Mouse (Mus musculus) frontal cortex, adult 2 months (tissue): ENCODE measurements around the gene Cox6b2. TPM values are rescaled to one million over a fixed set of nuclear protein-coding genes. Genes with fewer than 3 reads are reported as not detected.
"Not testable (repeated sequence)": the region's sequence is repeated elsewhere in the genome, so short reads cannot be mapped to it uniquely, and the experiment has no call there.

Experiments
- DNase-seq, 2 experiments: peaks; one replicate each; pipeline ENCODE4 v3.0.0; 2022; ENCODE audit warnings: low spot score in 1 of 2; ENCODE audit errors: extremely low spot score in 1 of 2
- polyA plus RNA-seq: library from polyadenylated mRNA; depleted of rRNA; stranded (reverse); fragments of >200 nt; gene quantifications from 2 replicates; pipeline ENCODE4 v1.2.3, GENCODE M21; 2012; rRNA removed

Cox6b2 gene
- polyA plus RNA-seq, result 16.1 and 19.8 TPM in 2 replicates

DNA sequence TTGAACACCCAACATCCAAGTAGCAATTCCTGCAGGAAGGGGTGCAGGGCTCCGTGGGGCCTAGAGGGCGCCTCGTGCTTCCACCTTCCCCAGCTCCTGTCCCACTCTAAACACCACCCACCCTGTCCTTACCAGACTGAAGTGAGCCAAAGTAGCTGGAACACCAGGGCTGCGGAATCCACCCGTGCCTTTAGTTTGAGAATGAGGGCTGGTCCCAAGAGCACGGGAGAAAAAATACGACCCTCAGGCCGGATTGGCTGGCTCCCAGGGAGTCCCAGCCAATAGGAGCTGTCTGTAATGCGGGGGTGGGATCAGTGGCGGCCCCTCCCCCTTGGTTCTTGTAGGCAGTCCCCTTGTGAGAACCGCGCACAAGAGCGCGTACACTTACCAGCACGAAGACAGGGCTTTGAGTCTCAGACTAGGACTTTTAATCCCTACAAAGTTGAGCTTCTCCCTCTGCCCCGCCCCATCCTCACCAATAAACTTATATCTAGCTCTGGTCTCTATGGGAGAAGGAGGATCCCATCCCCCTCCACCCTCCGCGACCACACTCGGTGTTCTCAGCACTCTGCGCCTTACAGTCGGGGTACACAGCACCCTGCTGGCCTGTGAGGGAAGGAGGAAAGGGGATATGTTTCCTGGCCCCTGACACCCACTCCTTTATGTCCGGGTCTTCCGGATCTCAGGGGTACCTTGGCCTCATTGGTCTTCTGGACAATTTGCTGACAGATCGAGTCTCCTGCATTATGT lies at the start of gene Cox6b2:
Gene Cox6b2, minus strand, starts transcription at position 274 of the 750 bp plus-strand sequence.
- DNase-seq, result peak in 1 of 2 experiments; percentile 61

DNA sequence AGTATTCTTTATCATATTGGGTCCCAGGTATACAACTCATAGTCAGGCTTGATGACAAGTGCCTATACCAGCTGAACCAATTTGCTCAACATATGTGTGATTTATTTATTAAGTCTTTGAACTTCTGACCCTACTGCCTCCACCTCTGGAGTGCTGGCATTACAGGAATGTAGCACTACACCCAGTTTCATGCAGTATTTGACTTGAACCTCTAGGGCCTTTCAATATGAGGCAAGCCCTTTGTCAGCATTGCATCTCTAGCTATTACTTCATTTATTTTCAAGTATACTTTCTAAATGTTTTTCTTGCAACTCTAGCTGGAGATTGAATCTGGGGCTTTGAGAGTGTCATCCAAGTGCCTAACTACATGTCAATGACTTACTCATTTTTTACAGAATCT lies 49.4 kb upstream of the Cox6b2 start:
- no peak for DNase-seq

DNA sequence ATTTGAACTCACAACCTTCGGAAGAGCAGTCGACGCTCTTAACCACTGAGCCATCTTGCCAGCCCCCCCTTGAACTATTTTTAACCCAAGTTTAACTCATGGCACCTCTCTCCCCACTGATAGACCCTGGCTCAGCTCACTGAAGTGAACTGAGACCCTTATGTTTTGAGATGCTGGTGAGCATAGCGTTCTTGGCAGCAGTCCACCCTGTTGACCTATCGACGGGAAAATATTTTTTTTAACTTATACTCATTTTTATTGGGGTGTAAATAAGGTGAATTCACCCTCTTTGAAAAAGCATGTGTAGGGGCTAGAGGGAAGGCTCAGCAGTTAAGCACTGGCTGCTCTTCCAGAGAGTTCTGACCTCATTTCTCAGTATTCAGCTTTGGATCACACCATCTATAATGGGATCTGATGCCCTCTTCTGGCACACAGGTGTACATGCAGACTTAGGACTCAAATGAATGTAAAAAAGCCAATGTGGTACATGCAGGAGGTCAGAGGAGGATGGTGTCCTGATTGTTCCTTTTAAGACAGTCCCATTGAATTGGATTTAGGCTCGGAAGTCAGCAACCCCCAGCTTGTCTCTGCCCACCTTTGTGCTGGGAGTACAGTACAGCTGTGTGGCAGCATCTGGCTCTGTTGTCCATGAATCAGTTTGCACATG lies 43.0 kb upstream of the Cox6b2 start:
- peak in 1 of 2 experiments; percentile 62 for DNase-seq

DNA sequence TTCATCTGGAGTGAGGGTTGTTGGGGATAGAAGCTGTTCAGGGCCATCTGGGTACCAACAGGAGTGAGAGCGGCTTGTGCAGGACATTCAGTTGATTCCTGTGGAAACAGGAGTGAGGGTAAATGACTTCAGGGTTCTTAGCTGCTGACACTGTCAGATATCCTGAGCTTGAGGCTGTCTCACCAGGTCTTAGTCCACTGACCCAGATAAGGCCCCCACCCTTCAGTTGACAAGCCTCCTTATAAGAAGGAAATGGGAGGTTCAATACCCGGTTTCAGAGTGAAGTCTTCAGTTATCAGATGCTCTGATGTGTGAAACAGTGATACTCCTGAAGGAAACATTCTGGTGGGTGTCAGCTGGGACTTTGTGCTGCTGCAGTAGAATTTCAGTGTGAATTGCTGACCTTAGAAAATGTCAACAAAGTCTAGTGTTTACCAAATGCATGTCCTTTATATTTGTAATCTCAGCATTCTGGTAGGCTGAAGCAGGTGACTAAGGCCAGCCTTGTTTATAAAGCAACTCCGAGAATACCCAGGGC lies 41.8 kb upstream of the Cox6b2 start:
- no peak for DNase-seq

DNA sequence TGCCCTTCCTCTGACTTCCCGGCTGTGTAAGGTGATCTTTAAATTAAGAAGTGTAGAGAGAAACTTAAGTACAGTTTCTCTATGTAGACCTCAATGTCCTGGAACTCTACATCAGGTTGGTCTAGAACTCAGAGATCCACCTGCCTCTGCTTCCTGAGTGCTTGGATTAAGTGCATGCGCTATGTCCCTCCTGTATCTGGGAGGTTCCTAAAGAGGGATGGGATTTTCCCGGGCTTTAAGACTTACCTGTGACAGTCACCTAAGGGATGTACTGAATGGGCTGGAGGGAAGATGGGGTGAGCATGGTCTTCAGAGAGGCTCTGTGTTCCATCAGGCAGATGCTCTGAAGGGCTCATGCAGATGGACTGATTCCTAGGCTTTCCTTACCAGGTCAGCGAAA lies 40.8 kb upstream of the Cox6b2 start:
- DNase-seq, result no peak

DNA sequence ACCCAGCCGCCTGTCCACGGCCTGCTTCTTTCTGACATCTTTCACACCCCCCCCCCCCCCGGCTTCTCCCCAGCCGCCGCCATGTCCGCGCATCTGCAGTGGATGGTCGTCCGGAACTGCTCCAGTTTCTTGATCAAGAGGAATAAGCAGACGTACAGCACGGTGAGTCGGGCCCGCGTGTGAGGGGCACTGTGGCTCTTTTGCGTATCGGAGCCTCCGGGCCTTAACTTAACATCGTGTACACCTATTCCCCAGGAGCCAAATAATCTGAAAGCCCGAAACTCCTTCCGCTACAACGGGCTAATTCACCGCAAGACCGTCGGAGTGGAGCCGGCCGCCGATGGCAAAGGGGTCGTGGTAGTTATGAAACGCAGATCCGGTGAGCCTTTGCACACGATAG lies 40.4 kb upstream of the Cox6b2 start:
- not testable (repeated sequence) for DNase-seq

DNA sequence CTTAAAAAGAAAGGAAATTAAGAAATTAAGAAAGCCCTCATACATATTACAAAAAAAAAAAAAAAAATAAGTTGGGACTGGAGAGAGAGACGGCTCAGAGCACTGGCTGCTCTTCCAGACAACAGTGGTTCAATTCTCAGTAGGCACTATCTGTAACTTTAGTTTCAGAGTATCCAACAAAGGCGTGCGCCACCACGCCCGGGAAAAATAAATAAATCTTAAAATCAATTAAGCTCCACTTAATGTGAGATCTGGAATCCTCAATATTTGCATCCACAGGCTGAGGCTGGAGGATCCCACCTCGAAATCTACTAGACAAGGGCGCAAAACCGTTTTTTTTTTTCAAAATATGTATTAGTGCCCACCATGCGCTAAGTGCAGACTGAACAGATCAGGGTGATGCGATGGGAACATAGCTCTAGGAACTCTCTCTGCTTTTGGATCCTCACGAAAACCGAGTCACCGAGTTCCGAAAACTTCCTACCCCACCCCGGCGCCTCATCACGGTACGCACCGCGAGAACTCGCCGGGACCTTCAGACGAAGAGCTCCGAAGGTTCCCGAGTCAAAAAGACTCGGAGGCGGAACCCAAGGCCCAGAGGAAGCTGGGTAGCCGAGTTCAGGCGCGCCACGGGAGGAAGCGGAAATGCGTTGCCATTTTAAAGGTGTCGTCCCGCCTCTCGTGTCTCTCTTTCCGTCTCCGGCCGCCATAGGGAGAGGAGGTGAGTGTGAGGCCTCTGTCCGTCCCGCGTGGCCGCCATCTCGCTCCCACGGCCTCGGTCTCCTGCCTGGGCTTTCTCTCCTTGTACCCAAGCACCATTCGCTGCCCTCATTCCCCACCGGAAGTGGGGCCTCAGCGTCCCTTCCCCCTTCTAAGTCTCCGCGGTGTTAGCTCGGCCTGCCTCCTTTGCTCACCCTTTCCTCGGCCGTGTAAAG lies 39.7 kb upstream of the Cox6b2 start, which contains the start of gene Rpl28:
Gene Rpl28, plus strand, starts transcription at position 597 of the 935 bp plus-strand sequence.
- DNase-seq, result peak; percentile 93 to 98

DNA sequence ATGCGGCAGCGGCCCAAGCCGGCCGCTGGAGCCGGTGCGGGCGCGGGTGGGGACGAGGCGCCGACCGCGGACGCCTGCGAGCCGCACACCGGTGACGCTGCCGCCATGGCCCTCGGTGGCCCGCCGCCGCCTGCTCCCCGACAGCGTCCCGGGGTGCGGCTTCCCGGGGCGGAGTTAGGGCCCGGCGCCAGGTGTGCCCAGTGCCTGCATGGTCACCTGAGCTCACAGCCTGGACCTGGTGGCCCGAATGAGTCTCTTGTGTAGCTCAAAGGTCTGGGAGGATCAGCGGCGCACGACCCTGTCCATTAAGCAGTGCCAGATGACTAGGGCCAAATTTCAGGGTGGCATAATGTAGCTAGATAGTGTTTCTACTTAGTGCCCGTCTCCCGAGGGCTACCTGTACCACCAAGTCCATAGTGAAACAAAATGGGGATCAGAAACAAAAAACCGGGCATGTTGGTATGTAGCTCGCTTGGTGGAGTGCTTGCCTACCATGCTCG lies 36.6 kb upstream of the Cox6b2 start, which contains the start of gene Tmem238:
Gene Tmem238, minus strand, starts transcription at position 221 of the 500 bp plus-strand sequence.
- DNase-seq, result no peak

DNA sequence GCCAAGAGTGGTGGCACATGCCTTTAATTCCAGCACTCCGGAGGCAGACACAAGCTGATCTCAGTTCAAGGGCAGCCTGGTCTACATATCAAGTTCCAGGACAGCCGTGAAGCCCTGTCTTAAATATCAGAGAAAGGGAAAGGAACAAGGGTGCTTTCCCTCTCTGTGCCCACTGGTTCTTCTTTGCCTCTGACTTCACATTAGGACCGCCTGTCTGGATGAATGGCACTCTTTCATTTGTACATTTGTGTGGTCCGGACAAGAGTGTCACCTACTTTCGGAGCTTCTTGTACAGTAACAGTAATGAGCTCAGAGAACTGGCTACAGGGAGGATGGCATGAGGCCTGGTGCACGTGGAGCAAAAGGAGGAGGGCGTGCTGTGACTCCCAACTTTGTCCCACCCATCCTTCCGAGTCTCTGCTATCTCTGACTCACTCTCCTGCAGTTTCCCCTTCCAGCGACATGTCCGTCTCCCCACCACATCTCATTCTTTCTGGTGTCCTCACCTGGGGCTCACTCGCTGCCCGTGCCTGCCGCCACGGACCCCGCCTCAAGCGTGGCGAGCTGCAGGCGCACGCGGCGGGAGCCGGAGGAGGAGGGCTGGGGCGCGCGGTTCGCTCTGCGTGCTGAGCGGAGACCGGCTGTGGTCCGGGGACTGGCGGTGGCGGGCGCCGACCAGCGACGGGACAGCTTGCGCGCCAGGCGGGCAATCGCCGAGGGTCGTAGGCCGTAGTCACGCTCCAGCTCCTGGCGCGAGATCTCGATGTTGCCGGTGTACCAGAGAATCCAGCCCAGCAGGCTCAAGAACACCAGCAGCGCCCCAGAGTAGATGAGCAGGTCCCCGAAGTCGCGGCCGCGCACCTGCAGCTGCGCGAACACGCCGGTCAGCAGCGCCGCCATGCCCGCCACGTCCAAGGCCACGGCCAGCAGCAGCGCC lies 35.9 kb upstream of the Cox6b2 start:
- DNase-seq, result peak in 1 of 2 experiments; percentile 47

DNA sequence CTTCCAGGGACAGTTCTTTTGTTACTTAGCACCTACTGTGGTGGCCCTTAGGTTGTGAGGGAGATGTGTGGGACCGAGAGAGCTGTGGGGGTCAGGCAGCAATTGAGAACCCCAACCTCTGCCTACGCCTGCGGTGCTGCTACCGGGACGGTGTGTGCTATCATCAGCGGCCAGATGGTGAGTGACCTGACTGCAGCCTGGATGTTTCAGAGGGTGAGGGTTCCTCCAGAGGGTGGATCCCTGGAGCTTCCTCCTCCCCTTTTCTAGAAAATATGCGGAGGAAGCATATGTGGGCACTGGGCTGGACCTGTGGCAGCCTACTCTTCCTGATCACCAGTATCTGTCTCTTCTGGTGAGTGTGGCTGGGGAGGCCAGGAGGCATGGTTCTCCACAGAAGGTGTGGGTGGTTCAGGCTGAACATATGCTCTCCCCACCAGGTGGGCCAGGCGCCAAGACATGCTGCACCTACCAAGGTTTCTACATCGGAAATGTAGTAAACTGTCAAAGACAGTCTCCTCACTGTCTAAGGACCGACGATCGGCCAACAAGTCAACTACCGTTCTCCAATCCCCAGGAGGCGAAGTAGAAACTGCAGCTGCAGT lies 30.9 kb upstream of the Cox6b2 start:
- peak in 1 of 2 experiments; percentile 54 for DNase-seq

DNA sequence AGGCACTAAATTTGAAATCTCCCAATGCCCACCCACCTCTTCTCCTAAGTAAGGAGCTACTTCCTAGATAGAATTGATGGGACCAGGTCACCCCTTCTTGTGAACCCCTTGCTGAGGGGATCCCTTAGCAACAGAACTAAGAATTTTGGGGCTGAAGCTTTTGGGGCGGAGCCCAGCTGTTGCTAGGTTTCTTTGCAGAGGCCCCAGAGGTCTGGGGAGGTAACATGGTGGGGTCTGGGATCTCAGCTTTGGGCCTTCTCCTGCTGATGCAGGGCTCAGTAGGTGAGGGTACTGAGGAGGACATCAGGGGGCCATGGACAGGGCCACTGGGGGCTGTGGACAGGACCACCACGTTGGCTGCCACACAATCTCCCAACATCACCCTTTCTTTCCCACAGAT lies 29.9 kb upstream of the Cox6b2 start, which contains the start of the genes Il11 and Tmem190:
Gene Il11, minus strand, starts transcription at position 101 of the 400 bp plus-strand sequence.
Gene Tmem190, plus strand, starts transcription at position 179 of the 400 bp plus-strand sequence.
- no peak for DNase-seq

DNA sequence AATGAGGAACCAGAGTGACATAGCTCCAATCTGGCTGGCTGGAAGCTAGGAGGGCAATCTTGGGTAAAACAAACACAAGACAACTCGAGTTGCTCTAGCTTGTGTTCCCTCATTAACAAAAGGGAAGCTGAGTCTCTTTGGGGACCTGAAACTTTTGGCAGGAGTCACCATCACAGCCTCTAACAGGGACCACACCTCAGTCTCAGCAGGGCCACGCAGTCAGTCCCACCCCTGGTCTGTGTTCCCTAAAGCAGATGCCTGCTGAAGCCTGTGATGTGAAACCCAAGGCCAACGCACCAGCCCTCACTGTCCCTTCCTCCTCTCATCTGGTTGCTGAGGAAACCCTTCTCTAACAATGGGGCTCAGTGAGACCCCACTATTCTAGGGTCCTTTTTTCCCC lies 29.2 kb upstream of the Cox6b2 start:
- no peak for DNase-seq

DNA sequence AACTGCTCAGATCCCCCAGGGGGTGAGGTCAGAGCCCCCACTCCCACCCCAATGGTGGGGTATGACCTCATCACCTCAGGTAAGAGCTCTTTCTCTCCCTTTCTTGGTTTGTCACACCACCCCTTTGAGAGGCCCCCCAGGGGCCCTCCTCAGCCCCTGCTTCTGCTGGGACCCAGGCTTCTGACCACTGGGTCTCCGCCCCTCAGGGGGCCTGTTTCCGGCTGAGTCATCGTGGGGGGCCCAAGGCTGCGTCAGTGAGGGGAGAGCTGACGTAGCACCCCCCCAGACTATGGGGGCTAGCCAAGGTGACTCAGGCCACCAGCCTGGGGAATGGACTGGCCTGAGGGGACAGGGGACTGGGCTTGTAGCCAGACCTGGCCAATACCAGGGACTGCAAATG lies 27.0 kb upstream of the Cox6b2 start:
- DNase-seq, result no peak

DNA sequence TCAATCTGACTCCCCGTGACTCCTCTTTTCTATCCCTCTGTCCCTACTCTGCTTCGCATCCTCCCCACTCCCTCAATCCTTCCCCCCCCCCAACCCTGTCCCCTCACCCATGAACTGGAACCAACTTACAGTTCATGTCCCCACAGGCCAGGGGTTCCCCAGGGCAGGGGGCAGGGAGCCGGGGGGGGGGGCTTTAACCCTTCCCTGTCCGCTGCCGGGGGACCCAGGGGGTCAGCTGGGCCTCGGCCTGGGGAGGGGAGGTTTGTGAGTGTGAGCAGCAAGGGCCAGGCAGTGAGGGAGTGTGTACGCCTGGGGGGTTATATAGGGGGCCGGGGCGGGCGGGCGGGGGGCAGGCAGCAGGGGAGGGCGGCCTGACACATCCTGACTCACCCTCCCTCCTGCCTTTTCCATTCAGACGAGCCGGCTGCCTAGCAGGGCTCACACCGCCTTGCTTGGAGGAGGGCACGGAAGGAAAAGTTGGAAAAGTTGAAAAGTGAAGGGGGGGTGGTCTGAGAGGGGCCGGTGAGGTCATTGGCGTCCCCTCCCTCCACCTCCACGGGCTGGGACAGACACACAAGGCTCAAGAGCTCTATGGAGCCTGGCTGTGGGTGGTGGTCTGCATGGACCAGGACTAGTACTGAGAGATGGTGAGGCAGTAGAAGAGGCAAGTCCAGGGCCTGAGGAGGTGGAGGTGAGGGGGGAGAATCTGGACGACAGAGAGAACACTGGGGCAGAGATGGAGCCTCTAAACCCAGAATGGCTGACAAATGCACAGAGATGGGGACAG lies 25.1 kb upstream of the Cox6b2 start:
- DNase-seq, result no peak

DNA sequence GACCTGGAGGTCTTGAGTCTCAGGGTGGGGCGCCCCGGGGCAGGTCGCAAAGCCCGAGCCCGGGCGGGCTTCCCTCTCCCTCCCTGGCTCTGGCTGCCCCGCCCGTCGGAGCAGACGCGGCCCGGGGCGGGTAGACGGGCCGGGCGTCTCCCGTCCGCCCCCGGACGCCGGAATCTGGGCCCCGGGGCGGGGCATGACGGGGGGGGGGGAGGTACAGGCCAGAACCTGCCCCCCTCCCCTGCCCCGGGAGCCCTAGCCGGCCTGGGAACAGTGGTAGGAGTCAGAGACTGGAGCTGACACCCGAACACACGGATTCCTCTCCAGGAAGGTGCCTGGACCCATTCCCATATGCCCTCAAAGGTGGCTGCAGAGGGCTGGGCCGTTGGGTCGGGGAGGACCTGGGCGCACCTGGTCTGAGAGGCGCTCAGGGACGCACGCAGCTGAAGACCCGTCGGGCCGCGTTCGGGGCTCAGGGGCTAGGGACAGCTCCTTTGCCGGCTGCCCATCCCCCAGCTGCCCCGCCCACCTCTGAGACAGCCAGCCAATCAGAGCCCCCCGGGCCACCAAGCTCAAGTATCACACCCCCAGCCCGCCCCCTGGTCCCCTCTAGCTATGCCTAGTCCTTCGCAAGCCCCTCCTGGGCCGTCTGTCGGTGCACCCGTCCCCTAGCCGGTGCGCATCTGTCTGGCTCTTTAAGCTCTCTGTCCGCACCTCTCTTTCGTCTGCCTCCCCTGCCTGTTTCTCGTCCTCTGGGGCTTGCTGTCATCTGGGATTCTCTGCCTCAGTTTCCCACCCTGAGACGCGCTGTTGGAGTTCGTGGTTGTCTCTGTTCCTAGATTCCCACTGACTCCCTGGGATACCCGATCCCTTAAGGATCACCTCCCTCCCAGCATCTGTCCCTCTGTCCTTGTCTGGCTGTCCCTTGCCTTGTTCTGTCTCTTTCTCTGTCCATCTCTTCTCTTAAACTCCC lies 24.3 kb upstream of the Cox6b2 start:
- no peak for DNase-seq

DNA sequence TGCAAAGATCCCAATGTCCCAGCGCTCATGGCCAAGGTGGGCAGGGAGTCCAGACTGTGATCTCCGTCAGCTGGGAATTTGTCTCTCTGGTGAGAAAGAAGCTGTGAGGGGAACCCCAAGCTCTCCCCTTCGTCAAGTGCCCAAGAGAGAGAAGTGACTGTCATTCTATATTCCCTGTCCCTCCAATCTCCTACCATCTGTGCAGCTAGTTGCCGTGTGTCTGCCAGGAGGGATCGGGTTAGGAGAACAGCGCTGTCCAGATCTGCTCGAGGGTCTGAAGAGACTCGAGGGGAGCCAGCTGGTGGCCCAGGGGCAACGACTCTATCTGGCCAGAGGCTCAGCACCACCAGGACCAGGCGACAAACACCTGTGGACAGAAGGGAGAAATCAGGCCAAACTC lies 23.2 kb upstream of the Cox6b2 start:
- DNase-seq, result no peak

DNA sequence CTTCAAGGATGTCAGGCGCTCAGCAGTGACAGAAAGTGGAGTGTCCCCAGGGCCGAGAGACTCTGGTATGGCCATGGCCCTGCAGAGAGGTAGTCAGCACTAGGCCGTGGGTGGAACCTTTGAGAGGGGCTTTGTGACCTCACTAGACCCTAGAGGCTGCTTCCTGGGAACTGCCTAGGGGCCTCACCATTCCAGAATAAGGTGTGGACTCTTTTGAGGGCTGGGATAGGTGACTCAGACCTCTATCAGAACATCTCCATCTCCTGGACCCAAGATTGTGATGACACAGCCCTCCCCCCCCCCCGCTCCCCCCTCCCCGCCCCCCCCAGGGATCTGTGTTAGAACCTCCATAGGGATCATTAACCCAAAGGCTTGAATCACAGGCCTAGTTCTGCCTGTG lies 18.3 kb upstream of the Cox6b2 start, which contains the start of gene Fam71e2:
Gene Fam71e2, minus strand, starts transcription at position 101 of the 400 bp plus-strand sequence.
- no peak for DNase-seq
